Mouse (Mus musculus): ENCODE measurements around the gene Trim7.

DNA sequence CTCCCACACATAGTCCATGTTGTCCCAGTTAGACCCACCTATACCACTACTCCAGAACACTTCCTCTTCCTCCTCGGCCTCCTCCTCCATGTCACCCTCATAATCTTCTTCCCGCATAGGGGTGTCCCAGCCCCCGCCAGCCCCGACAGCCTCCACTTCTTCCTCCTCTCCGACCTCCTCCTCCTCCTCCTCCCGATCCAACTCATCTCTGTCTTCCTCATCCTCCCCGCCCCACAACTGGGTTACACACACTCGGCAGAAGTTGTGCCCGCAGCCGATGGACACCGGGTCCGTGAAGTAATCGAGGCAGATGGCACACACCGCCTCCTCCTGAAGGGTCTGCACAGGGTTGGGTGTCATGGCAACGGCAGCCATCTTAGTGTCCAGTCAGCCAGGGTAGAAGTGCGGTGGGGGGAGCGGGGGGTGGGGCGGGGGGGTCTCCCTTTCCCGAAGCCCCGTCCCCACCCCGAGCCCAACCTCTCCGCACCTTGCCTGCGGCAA is 9.6 kb upstream of the Trim7 start:
- TF ChIP-seq E2F4 (IDR thresholded peaks at IDR 0.05; ENCODE audit: borderline replicate concordance, low read depth, low read length): no peak
- TF ChIP-seq HCFC1 (IDR thresholded peaks at IDR 0.05; ENCODE audit: low read depth, low read length): no peak
- no peak for TF ChIP-seq CHD2 (IDR thresholded peaks at IDR 0.05; ENCODE audit: low read length)
- TF ChIP-seq CHD1 (IDR thresholded peaks at IDR 0.05; ENCODE audit: low read depth, low read length): peak; percentile 86; the same call in 1 of the 2 replicates
- no peak for TF ChIP-seq TCF12 (IDR thresholded peaks at IDR 0.05; ENCODE audit: low read depth, low read length)
- no peak for TF ChIP-seq POLR2A (IDR thresholded peaks at IDR 0.05; ENCODE audit: control insufficient read depth in 1 of 2, insufficient read depth in 1 of 2, low read depth in 1 of 2, low read length in 2 of 2, poor library complexity in 1 of 2)
- TF ChIP-seq CTCF (IDR thresholded peaks at IDR 0.05 in 2 of 3, conservative IDR thresholded peaks at IDR 0.05 in 1 of 3; ENCODE audit: control insufficient read depth in 1 of 3, insufficient read depth in 1 of 3, low read depth in 2 of 3, low read length in 3 of 3, poor library complexity in 1 of 3, severe bottlenecking in 1 of 3): no peak
- TF ChIP-seq EP300 (IDR thresholded peaks at IDR 0.05; ENCODE audit: low read depth in 1 of 2, low read length in 2 of 2): no peak
- TF ChIP-seq KAT2A (conservative IDR thresholded peaks at IDR 0.05; ENCODE audit: low read depth, low read length): no peak
- no peak for TF ChIP-seq MEF2A (IDR thresholded peaks at IDR 0.05; ENCODE audit: extremely low read depth, insufficient replicate concordance, low read depth, low read length, poor library complexity, severe bottlenecking)
